Mouse (Mus musculus): ENCODE measurements around the gene Clcn6.
"Not testable (repeated sequence)": the region's sequence is repeated elsewhere in the genome, so short reads cannot be mapped to it uniquely, and the experiment has no call there.

Gene Clcn6

DNA sequence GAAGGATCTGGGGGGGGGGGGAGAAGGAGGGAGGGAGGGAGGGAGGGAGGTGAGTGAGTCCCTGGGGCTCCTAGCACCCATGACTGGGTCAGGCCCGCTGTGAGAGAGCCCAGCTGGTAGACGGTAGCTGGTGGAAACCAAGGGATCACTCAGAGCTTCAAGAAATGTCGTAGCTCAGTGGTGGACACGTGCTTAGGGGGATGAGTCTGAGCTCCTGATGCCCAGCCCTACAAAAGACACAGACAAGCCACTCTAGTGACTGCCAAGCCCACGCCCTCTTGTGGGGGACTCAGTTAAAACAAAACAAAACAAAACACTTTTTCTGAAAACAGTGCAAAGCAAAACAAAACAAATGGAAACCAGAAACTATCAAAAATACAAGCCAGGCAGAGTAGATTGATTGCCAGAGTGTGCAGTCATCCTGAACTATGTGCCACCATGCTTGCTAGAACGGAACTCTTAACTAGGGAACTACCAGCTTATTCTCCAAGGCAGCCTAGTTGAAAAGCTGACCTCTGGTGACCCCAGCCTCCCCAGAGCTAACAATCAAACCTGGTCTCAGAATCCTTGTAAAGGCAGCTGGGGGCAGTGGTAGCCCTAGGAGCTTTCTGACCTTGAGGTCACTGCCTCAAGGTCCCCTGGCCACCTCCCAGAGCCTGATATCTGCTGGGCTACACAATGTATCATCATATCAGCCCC lies 27.2 kb upstream of the Clcn6 start:
- no peak for DNase-seq (ENCODE audit: low spot score)

DNA sequence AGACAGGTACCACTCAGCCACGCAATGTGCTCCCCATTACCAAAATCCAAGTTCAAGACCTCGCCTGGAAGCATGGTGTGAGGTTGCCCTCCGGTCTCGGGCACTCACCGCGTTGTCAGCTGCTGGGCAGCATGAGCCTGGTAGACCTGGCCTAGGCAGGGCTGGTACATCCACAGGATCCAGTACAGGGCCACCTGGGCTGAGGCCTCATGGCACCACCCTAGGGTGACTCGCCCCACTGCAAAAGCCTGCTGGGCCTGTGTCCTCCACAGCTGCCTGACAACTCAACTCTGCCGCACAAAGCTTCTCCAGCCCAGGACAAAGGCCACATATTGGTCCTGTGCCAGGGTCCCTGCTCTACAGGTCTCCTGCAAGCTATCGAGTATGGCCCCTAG lies 22.5 kb upstream of the Clcn6 start:
- no peak for DNase-seq (ENCODE audit: low spot score)

DNA sequence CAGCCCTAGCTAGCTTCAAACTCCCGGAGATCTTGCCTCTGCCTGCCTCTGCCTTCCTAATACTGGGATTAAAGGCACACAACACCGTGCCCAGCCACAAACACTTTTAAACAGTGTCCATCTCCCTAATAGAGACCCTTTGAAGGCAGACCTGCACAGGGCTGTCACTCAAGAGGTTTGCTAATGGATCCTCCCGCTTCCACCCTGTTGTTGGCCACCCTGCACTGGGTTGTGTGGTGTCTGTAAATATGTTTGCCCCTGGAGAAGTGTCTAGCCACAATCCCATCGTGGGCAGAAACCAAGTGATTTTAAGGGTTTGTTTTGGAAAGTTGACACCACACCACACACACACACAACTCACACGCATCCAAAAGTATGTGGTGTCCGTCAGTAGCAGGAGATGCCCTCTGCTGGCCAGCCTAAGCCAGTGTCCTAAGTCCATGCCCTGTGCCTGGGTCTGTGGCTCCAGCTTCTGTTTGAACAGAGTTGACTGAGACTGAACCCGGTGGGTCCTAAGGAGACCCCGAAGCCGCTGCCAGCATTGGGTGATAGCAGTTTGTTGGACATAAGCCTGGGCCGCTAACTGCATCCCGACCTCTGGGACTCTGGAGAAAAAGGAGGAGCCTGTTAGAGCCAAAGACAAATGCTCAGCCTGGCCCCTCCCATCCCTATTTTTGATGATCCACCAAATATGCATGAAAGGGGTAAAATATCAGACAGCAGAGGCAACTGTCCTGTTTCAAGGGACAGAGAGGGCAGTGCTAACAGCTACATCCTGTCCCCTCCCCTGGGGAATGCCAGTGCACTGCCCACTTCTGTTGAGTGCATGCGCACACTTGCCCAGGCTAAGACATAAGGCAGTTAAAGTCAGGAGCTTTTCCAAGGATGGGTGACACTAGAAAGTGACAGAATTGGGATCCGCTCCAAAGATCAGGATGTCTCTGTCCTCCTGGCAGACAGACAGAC lies 21.8 kb upstream of the Clcn6 start:
- DNase-seq (ENCODE audit: low spot score): no peak

DNA sequence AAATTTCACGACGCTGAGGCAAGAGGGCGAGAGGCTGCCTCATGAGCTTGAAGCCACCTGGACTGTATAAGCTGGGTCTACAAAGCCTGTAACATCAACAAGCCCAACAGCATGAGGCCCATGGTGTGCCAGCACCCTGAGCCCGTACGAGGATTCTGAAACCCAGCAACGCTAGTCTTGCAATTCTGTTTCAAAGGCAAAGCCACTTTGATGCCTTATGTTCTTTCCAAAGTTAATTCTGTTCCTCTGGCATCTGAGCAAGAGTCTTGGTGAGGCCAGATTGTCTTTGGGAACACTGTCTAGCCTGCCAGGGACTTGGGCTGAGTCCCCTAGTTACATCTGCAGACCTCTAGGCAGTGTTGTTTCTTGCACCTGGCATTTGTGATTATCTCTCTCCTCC lies 20.4 kb upstream of the Clcn6 start:
- no peak for DNase-seq (ENCODE audit: low spot score)

DNA sequence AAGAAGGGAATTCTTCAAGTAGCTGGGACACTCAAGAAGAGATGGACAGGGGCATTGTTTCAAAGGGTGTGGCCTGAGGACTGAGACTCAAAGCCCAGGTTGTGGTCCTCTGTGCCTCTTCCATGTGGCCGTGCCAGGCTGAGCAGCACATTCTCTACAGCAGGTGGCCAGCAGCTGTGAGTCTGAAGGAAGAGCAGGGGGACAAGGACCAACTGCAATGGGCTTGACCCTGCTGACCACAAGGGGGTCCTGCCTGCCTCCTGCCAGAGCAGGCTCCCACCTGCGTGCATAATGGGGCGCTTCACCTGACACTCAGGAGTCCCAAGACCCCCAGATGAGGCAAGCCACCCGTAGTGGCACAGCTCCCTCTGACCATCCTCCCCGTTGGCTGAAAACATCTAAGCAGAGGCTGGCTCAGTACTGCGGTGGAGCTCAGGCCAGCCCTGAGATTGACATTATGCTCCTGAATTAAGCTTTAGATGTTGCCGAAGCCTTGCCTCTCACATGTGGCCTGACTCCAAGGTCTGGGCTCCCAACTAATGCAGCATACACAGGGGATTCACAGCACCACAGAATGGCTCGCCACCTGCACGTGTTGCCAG lies 19.7 kb upstream of the Clcn6 start:
- no peak for DNase-seq (ENCODE audit: low spot score)

DNA sequence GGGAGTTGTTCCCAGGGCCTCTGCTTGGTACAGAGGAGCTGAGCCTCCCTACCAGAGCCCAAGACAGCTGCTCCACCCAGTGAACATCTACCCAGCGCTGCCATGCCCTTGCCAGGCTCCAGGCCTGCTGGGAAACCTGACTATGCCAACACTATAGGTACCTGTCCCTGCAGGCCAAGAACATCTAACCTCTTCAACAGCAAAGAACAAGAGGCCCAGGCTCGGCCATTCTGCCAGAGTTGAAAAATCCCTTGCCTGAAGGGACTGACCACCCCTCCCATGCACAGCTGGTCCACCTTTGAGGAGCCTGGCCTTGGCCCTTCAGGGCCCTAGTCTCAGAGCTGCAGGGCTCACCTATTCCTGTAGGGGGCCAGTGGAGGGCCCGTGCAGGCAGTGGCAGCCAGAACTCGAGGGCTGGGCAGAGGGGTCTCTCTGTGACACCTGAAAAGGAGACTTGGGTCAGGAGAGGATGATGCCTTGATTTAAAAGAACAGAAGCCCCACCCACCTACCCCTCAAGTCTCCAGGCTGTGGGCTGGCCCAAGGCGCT lies 19.1 kb upstream of the Clcn6 start:
- no peak for DNase-seq (ENCODE audit: low spot score)

DNA sequence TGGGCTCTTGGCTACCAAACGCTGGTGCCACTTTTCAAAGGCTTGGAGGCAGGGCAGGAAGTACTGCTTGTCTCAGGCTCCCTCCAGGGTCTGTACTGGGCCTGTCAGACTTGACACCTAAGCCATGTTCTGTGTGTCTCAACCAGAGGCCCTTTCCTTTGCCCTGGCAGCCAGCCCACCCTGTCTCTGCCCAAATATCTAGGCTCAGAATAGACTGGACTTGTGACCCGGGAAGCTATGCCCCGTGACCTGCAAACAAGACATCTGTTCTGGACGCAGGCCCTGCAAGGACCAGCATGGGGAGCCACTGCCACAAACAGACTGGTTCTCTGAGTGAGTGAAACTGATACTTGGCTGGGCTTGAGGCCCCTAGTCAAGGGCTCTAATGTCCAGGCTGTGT lies 18.2 kb upstream of the Clcn6 start:
- DNase-seq (ENCODE audit: low spot score): no peak

DNA sequence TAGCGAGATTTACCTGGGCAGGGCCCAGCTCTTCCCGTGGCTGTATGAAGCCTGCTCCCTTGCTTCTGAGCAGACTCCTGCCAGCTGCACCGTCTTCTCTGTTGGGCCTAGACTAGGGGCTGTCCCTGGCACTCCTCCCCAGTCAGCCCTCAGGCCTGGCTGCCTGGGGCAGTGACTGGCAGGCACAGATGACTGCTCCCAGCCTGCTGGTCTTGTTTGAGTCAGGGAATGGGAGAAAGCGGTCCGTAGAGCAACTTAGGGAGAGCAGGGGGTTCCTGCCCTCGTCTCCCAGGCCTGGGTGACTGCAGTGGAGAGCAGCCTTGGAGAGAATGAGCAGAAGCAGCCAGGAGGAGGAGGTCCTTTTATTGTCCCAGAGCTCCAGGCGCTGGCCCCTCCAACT lies 17.6 kb upstream of the Clcn6 start:
- DNase-seq (ENCODE audit: low spot score): no peak

DNA sequence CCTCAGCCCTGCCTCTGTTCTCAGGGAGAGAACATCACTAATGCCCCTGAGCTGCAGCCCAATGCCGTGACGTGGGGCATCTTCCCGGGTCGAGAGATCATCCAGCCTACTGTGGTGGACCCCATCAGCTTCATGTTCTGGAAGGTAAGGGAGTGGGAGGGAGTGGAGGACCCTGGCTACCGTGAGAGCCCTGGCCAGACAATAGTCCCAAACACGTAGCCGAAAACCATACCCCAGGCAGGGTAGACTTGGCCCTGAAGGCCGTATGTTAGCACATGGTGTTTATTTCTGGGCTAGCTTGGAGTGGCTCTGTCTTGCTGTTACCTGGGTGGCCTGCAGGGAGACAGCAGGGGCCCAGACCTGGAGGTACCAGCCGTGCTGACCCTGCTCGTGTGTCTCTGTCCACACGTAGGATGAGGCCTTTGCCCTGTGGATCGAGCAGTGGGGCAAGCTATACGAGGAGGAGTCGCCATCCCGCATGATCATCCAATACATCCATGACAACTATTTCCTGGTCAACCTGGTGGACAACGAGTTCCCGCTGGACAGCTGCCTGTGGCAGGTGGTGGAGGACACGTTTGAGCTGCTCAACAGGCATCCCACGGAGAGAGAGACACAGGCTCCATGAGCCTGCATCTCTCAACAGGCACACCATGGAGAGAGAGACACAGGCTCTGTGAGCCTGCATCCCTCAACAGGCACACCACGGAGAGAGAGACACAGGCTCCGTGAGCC lies 16.5 kb upstream of the Clcn6 start:
- no peak for DNase-seq (ENCODE audit: low spot score)

DNA sequence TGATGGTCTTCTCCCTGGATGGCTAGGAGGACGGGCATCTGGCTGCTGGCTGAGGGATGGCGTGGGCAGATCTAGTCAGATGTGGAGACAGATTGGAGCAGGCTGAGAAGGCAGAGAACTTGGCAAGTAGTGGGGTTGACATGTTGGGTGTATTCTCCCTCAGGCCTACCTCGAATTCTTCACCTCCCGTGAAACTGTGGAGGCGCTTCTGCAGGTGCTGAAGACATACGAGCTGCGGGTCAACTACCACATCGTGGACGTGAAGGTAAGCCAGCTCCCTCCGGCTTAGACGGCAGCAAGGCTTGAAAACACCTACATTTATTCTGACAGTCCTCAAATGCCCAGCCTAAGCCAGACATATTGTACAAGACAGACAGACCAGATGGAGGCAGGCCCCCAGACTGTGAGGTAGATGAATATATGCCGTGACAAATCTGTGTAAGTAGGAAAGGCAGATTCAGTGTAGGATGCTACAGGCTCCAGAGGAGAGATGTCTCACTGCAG lies 14.8 kb upstream of the Clcn6 start:
- DNase-seq (ENCODE audit: low spot score): no peak

DNA sequence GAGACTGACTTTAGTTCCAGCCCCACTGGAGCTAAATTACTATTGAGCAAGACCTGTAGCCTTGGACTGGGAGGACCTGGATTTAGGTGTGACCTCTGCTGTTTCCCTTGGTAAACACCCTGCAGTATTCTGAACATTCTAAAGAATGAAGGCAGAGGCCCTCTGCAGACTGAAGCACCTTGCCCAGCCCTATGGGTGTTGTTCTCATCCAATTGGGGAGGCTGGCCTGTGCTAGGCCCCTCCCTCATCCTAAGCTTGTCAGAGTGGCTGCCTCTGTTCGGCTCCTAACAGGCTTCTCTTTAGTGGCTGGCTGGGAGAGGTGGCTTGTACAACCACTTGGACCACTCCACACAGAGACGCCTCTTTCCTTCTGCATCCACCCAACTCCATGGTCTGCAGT lies 14.4 kb upstream of the Clcn6 start:
- no peak for DNase-seq (ENCODE audit: low spot score)

DNA sequence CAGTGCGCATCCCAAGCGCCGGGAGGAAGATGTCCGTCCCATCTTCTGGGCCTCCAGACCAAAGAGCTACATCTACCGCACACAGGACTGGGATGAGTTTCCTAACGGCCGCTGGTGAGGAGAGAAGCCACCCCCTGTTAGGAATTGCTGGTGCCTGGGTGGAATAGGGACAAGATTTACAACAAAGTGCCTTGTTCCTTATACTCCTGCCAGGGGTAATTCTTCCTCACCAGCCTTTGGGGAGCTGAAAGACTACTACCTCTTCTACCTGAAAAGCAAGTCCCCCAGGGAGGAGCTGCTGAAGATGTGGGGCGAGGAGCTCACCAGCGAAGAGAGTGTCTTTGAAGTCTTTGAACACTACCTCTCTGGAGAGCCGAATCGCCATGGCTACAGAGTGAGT lies 13.3 kb upstream of the Clcn6 start:
- no peak for DNase-seq (ENCODE audit: low spot score)

DNA sequence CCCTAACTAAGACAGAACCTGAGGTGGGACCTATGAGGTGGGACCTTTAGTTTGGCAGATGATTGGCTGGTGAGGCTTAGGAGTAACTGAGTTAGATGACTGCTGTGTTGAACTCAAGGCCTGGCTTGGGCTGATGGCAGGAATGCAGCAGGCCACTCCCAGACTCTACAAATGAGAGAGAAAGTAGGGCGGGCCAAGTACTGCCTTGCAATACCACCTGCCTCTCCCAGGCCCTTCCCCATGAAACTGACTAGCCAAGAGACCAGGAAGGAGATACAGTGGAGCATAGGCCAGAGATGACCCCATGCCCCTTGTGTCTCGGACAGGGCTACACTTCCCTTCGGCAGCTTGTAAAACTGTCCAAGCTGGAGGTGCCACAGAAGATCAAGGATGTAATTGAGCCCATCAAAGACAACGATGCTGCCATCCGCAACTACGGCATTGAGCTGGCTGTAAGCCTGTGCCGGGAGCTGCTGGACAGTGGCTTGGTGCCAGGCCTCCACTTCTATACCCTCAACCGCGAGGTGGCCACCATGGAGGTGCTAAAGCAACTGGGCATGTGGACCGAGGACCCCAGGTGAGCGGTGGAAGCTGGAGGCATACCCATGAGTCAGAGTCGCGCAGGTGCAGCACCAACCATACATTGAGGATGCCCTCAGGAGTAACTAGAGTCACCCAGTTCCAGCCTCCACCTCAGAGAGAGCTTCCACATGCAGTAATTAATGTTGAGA lies 12.6 kb upstream of the Clcn6 start:
- DNase-seq (ENCODE audit: low spot score): no peak

DNA sequence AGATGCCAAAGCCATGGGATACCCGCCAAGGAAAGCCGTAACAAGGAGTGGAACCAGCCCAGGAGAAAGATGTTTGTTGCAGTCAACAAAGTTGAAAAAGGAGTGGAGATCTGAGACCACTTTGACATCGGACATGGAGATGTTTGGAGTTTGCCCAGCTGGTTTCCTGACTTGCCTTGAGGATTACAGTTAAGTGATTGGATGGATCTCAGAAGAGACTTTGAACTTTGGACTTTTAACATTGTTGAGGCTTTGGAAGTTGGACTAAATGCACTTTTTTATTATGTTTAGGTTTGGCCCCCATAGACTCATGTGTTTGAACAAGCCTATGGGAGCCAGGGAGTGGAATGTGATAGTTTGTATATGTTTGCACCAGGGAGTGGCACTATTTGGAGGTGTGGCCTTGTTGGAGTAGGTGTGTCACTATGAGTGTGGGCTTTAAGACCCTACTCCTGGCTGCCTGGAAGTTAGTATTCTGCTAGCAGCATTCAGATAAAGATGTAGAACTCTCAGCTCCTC lies 11.8 kb upstream of the Clcn6 start:
- DNase-seq (ENCODE audit: low spot score): not testable (repeated sequence)

DNA sequence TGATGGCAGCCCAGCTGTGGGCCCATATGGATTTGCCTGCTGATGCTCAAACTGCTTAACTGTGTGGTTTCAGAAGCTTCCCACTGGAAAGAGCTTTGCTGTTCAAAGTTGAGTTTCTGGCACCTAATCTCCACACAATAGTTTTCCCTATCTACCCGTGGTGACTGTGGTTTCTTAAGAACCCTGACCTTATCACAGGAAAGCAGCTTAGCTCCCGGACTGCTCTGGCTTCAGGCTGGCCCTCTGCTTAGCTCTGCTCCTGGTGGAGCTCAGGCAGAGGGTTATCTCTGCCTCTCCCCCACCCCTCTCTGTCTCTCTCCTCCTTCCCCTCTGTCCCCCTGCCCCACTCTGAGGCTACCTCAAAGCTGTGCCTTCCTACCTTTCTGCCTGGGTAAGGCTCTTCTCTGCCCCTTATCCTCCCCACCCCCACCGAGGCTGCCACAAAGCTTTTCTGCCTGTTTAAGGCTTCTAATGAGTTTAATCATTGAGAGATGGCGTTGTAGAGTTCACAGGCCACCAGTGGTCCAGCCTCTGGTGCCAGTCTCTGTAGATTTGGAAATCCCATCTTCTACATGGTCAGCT lies 7.9 kb upstream of the Clcn6 start:
- DNase-seq (ENCODE audit: low spot score): no peak

DNA sequence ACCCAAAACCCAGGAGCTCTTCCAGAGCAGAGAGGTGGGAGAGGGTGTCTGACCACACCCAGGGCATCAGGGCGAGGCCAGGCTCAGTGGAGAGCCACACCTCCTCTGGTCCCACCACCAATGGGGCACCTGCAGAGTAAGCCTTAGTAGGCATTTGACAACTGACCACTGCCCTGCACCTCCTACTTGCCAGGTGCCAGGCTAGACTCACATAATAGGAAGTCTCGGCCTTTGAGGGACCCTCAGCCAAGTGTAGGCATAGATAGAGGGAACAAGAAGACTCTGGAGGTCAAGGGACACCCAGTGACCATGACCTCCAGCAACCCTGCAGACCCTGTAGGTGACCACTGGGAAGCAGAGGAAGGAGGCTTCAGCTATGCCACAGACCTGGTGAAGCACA lies 5.5 kb upstream of the Clcn6 start:
- no peak for DNase-seq (ENCODE audit: low spot score)

DNA sequence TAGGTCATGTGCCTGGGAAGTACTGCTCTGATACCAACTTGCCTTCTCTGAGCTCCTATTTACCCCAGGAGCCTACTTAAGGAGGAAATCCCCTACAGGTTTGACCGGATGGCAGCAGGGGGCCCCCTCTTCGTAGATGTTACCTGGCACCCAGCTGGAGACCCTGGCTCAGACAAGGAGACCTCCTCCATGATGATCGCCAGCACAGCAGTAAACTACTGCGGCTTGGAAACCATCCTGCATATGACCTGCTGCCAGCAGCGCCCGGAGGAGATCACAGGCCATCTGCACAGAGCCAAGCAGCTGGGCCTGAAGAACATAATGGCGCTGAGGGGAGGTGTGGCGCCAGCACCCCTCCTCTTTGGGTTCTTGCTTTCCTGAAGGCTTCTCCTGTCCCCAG lies 4.7 kb upstream of the Clcn6 start:
- DNase-seq (ENCODE audit: low spot score): not testable (repeated sequence)

DNA sequence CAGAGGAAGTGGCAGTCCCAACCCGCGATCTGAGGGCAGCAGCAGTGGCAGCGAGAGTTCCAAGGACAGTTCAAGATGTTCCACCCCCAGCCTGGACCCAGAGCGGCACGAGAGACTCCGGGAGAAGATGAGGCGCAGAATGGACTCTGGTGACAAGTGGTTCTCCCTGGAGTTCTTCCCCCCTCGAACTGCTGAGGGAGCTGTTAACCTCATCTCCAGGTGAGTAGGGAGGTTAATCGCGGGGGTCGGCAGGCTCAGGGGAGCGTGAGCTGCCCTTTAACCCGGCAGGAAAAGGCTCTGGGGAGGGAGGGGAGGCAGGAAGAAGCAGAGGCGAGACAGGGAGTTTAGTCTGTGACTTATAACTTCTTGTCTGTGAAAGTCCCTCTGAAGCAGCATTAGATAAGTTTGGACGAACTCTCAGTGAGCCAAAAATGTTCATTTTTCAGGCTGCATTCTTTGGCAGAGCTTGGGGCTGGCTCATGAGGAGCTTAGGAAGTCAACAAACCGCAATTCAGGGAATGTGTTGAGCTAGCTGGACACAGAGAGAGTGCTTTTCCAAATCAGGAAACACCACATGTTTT lies 3.1 kb upstream of the Clcn6 start:
- no peak for DNase-seq (ENCODE audit: low spot score)

DNA sequence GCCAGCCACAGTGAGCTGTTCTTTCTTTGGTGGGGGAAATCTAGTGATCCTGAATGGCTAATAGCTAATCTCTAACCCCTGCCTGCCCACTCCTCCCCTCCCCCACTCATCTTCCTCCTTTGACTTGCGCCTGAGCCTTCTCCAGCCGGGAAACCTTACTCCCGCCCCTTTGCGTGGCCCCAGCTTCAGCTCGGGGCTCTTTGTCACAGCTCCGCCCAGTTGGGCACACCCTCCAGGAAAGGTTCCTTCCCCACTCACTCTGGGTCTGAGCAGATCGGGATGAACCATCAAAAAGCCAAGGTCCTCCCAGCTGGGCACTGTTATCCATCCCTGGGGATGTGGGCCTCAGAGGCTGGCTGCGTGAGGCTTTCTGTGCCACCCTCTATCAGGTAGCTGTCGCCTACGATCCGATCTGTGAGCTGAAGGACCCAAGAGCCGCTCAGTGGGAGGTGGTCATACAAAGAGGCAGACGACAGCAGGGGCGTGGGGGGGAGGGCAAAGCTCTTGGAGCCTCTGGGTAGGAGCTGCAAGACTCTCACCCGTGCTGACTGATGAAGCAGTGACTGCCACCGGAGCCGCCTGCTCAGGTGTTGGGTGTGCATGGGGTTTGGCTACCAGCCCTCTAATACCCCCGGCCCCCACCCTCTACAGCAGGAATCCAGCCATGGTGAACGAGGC lies 2.5 kb upstream of the Clcn6 start:
- DNase-seq (ENCODE audit: low spot score): no peak

Data from urinary bladder, postnatal 10 days (tissue).